9 mouse cellular contexts compared by ENCODE assay signal in the genomic region with DNA sequence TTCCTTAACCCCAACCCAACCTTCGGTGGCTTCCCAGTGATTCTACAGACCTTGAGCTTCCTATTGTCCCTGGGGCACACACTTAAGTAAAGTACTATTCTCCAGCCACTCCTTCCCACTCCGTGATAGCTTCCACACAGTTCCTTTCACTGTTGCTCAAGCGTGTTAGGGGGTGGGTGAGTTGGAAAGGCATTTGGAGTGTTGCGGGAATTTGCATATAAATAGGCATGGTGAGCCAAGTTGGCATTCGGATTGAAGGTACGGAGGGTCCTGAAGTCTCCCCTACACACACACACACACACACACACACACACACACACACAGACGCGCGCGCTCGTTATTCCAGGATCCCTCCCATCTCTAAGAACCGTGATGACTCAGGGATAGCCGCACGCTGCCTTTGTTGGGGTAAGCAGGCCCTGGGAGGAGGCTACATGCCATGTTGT. TPM values are rescaled to one million over a fixed set of nuclear protein-coding genes. Genes with fewer than 3 reads are reported as not detected.
DNase-seq lines count a peak whose midpoint lies in the region; ATAC-seq lines count a peak whose summit lies in the region.
"Had no signal": no experiment of that assay in that cellular context is flagged by ENCODE, and none has a peak within 500 bp of the region (broad histone marks: within the 10 kb centered on the region; RNA-seq: fewer than 3 reads in every experiment).

No protein-coding gene starts in this region.

- H3K9me3 ChIP-seq in hindbrain, embryonic 16.5 days (ENCODE audit: control insufficient read depth, low read length), result no peaks in the 10 kb centered on the region
- no peaks in the 10 kb centered on the region for H3K9me3 ChIP-seq in neural tube, embryonic 12.5 days

- H3K27ac ChIP-seq in hindbrain, embryonic 16.5 days (ENCODE audit: low read depth, low read length), result no peak overlapping the region
- H3K27ac ChIP-seq in neural tube, embryonic 12.5 days, result no peak overlapping the region

- H3K4me1 ChIP-seq in hindbrain, embryonic 16.5 days (ENCODE audit: control insufficient read depth, insufficient read depth, low read depth, low read length), result peaks cover 15% of the 10 kb centered on the region
- peaks cover 18% of the 10 kb centered on the region for H3K4me1 ChIP-seq in neural tube, embryonic 12.5 days

- peak overlapping the region; percentile 64 for H3K9ac ChIP-seq in hindbrain, embryonic 16.5 days (ENCODE audit: low read depth, low read length)
- H3K9ac ChIP-seq in neural tube, embryonic 12.5 days, result no peak overlapping the region

- peaks cover 27% of the 10 kb centered on the region for H3K27me3 ChIP-seq in hindbrain, embryonic 16.5 days (replicated peaks; ENCODE audit: control insufficient read depth, insufficient read depth, low read length)
- peaks cover 49% of the 10 kb centered on the region for H3K27me3 ChIP-seq in neural tube, embryonic 12.5 days (replicated peaks)
- H3K27me3 ChIP-seq: Patski had no signal

- no peaks in the 10 kb centered on the region for H3K36me3 ChIP-seq in hindbrain, embryonic 16.5 days (ENCODE audit: control insufficient read depth, insufficient read depth, low read length)
- H3K36me3 ChIP-seq in neural tube, embryonic 12.5 days, result no peaks in the 10 kb centered on the region

- WGBS in hindbrain, embryonic 16.5 days, result under 1% methylated on average over 14 of the region's 14 CpGs
- WGBS in neural tube, embryonic 12.5 days, result under 1% methylated on average over 14 of the region's 14 CpGs

- peak overlapping the region; percentile 60 for H3K4me3 ChIP-seq in hindbrain, embryonic 16.5 days (ENCODE audit: low read length)
- H3K4me3 ChIP-seq in neural tube, embryonic 12.5 days, result peak overlapping the region; percentile 47

- H3K4me2 ChIP-seq in hindbrain, embryonic 16.5 days (ENCODE audit: low read length), result peak overlapping the region; percentile 100
- peak overlapping the region; percentile 95 for H3K4me2 ChIP-seq in neural tube, embryonic 12.5 days (replicated peaks)

- DNase-seq in frontal cortex, postnatal 36 days (ENCODE audit: low spot score in 2 of 2), result peak; percentile 21 to 24
- no peak for DNase-seq in frontal cortex, postnatal 25 days (ENCODE audit: low spot score in 2 of 2)
- DNase-seq in right cerebral cortex, adult 2 months (ENCODE audit: low spot score in 2 of 2), result peak; percentile 39 to 41
- DNase-seq in right cerebral cortex, postnatal 36 days (ENCODE audit: low spot score in 2 of 2), result no peak
- DNase-seq in spleen, adult 18-20 months, result no peak
- no peak for DNase-seq in cerebellum, postnatal 14 days

- peak; percentile 26 for ATAC-seq in hindbrain, embryonic 16.5 days
- ATAC-seq in neural tube, embryonic 12.5 days (ENCODE audit: low FRiP score, low read depth), result peak; percentile 51

RNA-seq across cellular contexts. Expression of gene Slc4a11, which starts 0.5 kb away (rescaled TPM):
- 0.59 and 0.65 TPM in 2 replicates for polyA plus RNA-seq in hindbrain, embryonic 16.5 days (2015; fragmentation: Nextera tagmentation; extraction: Ambion mirVana)
- polyA plus RNA-seq in neural tube, embryonic 12.5 days (2016; fragmentation: Nextera tagmentation; extraction: Ambion mirVana), result 0.11 and 0.20 TPM in 2 replicates

RNA-seq across cellular contexts. Expression of gene Itpa, which starts 30.4 kb away (rescaled TPM):
- 127 and 128 TPM in 2 replicates for polyA plus RNA-seq in hindbrain, embryonic 16.5 days (2015; fragmentation: Nextera tagmentation; extraction: Ambion mirVana)
- 138 and 142 TPM in 2 replicates for polyA plus RNA-seq in neural tube, embryonic 12.5 days (2016; fragmentation: Nextera tagmentation; extraction: Ambion mirVana)

RNA-seq across cellular contexts. Expression of gene Ddrgk1, which starts 33.4 kb away (rescaled TPM):
- 77.4 and 80.3 TPM in 2 replicates for polyA plus RNA-seq in hindbrain, embryonic 16.5 days (2015; fragmentation: Nextera tagmentation; extraction: Ambion mirVana)
- 57.4 and 58.4 TPM in 2 replicates for polyA plus RNA-seq in neural tube, embryonic 12.5 days (2016; fragmentation: Nextera tagmentation; extraction: Ambion mirVana)

RNA-seq across cellular contexts. Expression of gene Lzts3, which starts 55.2 kb away (rescaled TPM):
- polyA plus RNA-seq in hindbrain, embryonic 16.5 days (2015; fragmentation: Nextera tagmentation; extraction: Ambion mirVana), result 21.1 and 21.2 TPM in 2 replicates
- 7.5 and 8.2 TPM in 2 replicates for polyA plus RNA-seq in neural tube, embryonic 12.5 days (2016; fragmentation: Nextera tagmentation; extraction: Ambion mirVana)

Comparison
In these comparisons a context has a peak if more than half of its experiments do, and no peak if none do; other contexts are left out.
1. DNase-seq: peak in frontal cortex, postnatal 36 days (2 of 2) and right cerebral cortex, adult 2 months (2 of 2); none in frontal cortex, postnatal 25 days (0 of 2), right cerebral cortex, postnatal 36 days (0 of 2), spleen, adult 18-20 months (0 of 2) and cerebellum, postnatal 14 days (0 of 2).